10 mouse cellular contexts compared by ENCODE assay signal in genomic region chr17:45244870-45245269, GRCm38 (mm10).
DNase-seq lines count a peak whose midpoint lies in the region; ATAC-seq lines count a peak whose summit lies in the region.
"Had no signal": no experiment of that assay in that cellular context is flagged by ENCODE, and none has a peak within 500 bp of the region (broad histone marks: within the 10 kb centered on the region; RNA-seq: fewer than 3 reads in every experiment).

No protein-coding gene starts in this region.

- H3K9ac ChIP-seq in neural tube, embryonic 14.5 days (replicated peaks; ENCODE audit: low read depth, low read length): no peak overlapping the region
- no peak overlapping the region for H3K9ac ChIP-seq in limb, embryonic 13.5 days
- no peak overlapping the region for H3K9ac ChIP-seq in stomach, embryonic 16.5 days (ENCODE audit: low read length)
- H3K9ac ChIP-seq in midbrain, embryonic 15.5 days: no peak overlapping the region
- H3K9ac ChIP-seq: lung, embryonic 14.5 days had no signal

- no peak overlapping the region for H3K4me3 ChIP-seq in neural tube, embryonic 14.5 days (ENCODE audit: low read depth, low read length)
- no peak overlapping the region for H3K4me3 ChIP-seq in limb, embryonic 13.5 days
- H3K4me3 ChIP-seq in stomach, embryonic 16.5 days (replicated peaks; ENCODE audit: low read length): no peak overlapping the region
- H3K4me3 ChIP-seq in midbrain, embryonic 15.5 days: no peak overlapping the region

- H3K9me3 ChIP-seq in neural tube, embryonic 14.5 days (ENCODE audit: control insufficient read depth, low read length): no peaks in the 10 kb centered on the region
- no peaks in the 10 kb centered on the region for H3K9me3 ChIP-seq in limb, embryonic 13.5 days
- no peaks in the 10 kb centered on the region for H3K9me3 ChIP-seq in stomach, embryonic 16.5 days (replicated peaks; ENCODE audit: control insufficient read depth, low read length)
- H3K9me3 ChIP-seq in midbrain, embryonic 15.5 days: no peaks in the 10 kb centered on the region

- WGBS in neural tube, embryonic 14.5 days: 62% methylated on average over 10 of the region's 10 CpGs
- 48% methylated on average over 10 of the region's 10 CpGs for WGBS in limb, embryonic 13.5 days
- WGBS in stomach, embryonic 16.5 days: 56% methylated on average over 10 of the region's 10 CpGs
- WGBS in midbrain, embryonic 15.5 days: 85% methylated on average over 10 of the region's 10 CpGs

- ATAC-seq in neural tube, embryonic 14.5 days (ENCODE audit: low read depth): peak; percentile 66; the same call in 1 of the 2 replicates
- peak; percentile 21; the same call in 1 of the 2 replicates for ATAC-seq in limb, embryonic 13.5 days (ENCODE audit: low FRiP score, low read depth)
- peak; percentile 42; the same call in 1 of the 2 replicates for ATAC-seq in stomach, embryonic 16.5 days (ENCODE audit: insufficient read depth, low FRiP score)
- ATAC-seq in midbrain, embryonic 15.5 days (replicated peaks): no peak; the same call in 1 of the 2 replicates
- ATAC-seq: inflammation-experienced regulatory T-cells, adult 6 months; Patski had no signal

- H3K27ac ChIP-seq in neural tube, embryonic 14.5 days (ENCODE audit: low read depth, low read length): no peak overlapping the region
- H3K27ac ChIP-seq in limb, embryonic 13.5 days: no peak overlapping the region
- H3K27ac ChIP-seq in stomach, embryonic 16.5 days (ENCODE audit: low read length): peak overlapping the region; percentile 42; the same call in 1 of the 2 replicates
- H3K27ac ChIP-seq in midbrain, embryonic 15.5 days: no peak overlapping the region

- no peaks in the 10 kb centered on the region for H3K36me3 ChIP-seq in neural tube, embryonic 14.5 days (ENCODE audit: control insufficient read depth, insufficient read depth, low read length)
- H3K36me3 ChIP-seq in limb, embryonic 13.5 days: no peaks in the 10 kb centered on the region
- H3K36me3 ChIP-seq in stomach, embryonic 16.5 days (ENCODE audit: control insufficient read depth, insufficient read depth, low read length): no peaks in the 10 kb centered on the region
- no peaks in the 10 kb centered on the region for H3K36me3 ChIP-seq in midbrain, embryonic 15.5 days (replicated peaks)

- H3K4me1 ChIP-seq in neural tube, embryonic 14.5 days (ENCODE audit: control insufficient read depth, insufficient read depth, low read length): peaks cover 2% of the 10 kb centered on the region; the same call in 1 of the 2 replicates
- H3K4me1 ChIP-seq in limb, embryonic 13.5 days: peaks cover 66% of the 10 kb centered on the region
- peaks cover 13% of the 10 kb centered on the region for H3K4me1 ChIP-seq in stomach, embryonic 16.5 days (ENCODE audit: control insufficient read depth, insufficient read depth, low read length)
- H3K4me1 ChIP-seq in midbrain, embryonic 15.5 days: no peaks in the 10 kb centered on the region

- H3K27me3 ChIP-seq in neural tube, embryonic 14.5 days (ENCODE audit: control insufficient read depth, insufficient read depth, low read length): no peaks in the 10 kb centered on the region
- H3K27me3 ChIP-seq in limb, embryonic 13.5 days: peaks cover 44% of the 10 kb centered on the region
- no peaks in the 10 kb centered on the region for H3K27me3 ChIP-seq in stomach, embryonic 16.5 days (ENCODE audit: control insufficient read depth, insufficient read depth, low read length)
- 0 out of 2 replicates have a peak, but pooled peaks cover 2% of the 10 kb centered on the region for H3K27me3 ChIP-seq in midbrain, embryonic 15.5 days (replicated peaks)
- H3K27me3 ChIP-seq: Patski had no signal

- no peak for DNase-seq in neural tube, embryonic 10.5 days (ENCODE audit: extremely low spot score, low spot score)
- peak; percentile 42 to 51 for DNase-seq in cerebellum, postnatal 25 days
- DNase-seq in embryo, embryonic 11 days: no peak
- DNase-seq: lung, embryonic 14.5 days had no signal

- H3K4me2 ChIP-seq in neural tube, embryonic 14.5 days (ENCODE audit: low read depth, low read length): no peak overlapping the region
- no peak overlapping the region for H3K4me2 ChIP-seq in limb, embryonic 13.5 days (replicated peaks)
- no peak overlapping the region for H3K4me2 ChIP-seq in stomach, embryonic 16.5 days (ENCODE audit: low read depth, low read length)
- H3K4me2 ChIP-seq in midbrain, embryonic 15.5 days: no peak overlapping the region
- H3K4me2 ChIP-seq: lung, embryonic 14.5 days had no signal

Comparison
In these comparisons a context has a peak if more than half of its experiments do, and no peak if none do; other contexts are left out.
1. DNase-seq: peak in cerebellum, postnatal 25 days (2 of 2); none in neural tube, embryonic 10.5 days (single experiment) and embryo, embryonic 11 days (single experiment).